Comparison of ENCODE assay signal across 27 mouse cellular contexts in genomic region chr19:38687326-38687725, GRCm38 (mm10).
DNase-seq lines count a peak whose midpoint lies in the region; ATAC-seq and TF ChIP-seq lines count a peak whose summit lies in the region.
"Had no signal": no experiment of that assay in that cellular context is flagged by ENCODE, and none has a peak within 500 bp of the region (broad histone marks: within the 10 kb centered on the region; RNA-seq: fewer than 3 reads in every experiment).

No protein-coding gene starts in this region.

- ATAC-seq in kidney, embryonic 15.5 days (replicated peaks; ENCODE audit: low FRiP score), result no peak; the same call in 1 of the 2 replicates
- ATAC-seq in forebrain, embryonic 15.5 days (replicated peaks), result no peak
- ATAC-seq: midbrain, embryonic 13.5 days had no signal

- H3K27me3 ChIP-seq in kidney, embryonic 15.5 days, result no peaks in the 10 kb centered on the region
- no peaks in the 10 kb centered on the region for H3K27me3 ChIP-seq in CH12.LX (replicated peaks)
- H3K27me3 ChIP-seq in forebrain, embryonic 15.5 days, result no peaks in the 10 kb centered on the region
- H3K27me3 ChIP-seq: embryonic facial prominence, embryonic 15.5 days; forebrain, embryonic 12.5 days; hindbrain, embryonic 13.5 days; limb, embryonic 13.5 days; liver, embryonic 13.5 days; midbrain, embryonic 13.5 days had no signal

- H3K79me2 ChIP-seq in CH12.LX (replicated peaks; ENCODE audit: control insufficient read depth, extremely low read depth, insufficient read depth, poor library complexity, severe bottlenecking), result no peaks in the 10 kb centered on the region

- TF ChIP-seq CTCF in CH12.LX (conservative IDR thresholded peaks at IDR 0.05 in 1 of 2, IDR thresholded peaks at IDR 0.05 in 1 of 2; ENCODE audit: low read depth in 2 of 2, low read length in 2 of 2), result no peak

- in situ Hi-C loops in CH12.LX (cut with MboI; ENCODE audit: low pct_ligation_motif_present, low pct_unique_long_range_greater_than_20kb, low sequenced_read_pairs), result no loop called here

- H3K9ac ChIP-seq in kidney, embryonic 15.5 days, result no peak overlapping the region
- H3K9ac ChIP-seq in CH12.LX (ENCODE audit: insufficient read depth, low read depth), result no peak overlapping the region
- H3K9ac ChIP-seq in forebrain, embryonic 15.5 days (replicated peaks), result no peak overlapping the region
- H3K9ac ChIP-seq: embryonic facial prominence, embryonic 15.5 days; forebrain, embryonic 12.5 days; hindbrain, embryonic 13.5 days; limb, embryonic 13.5 days; liver, embryonic 13.5 days; midbrain, embryonic 13.5 days had no signal

- no peak overlapping the region for H3K4me3 ChIP-seq in kidney, embryonic 15.5 days (replicated peaks)
- H3K4me3 ChIP-seq in CH12.LX (replicated peaks in 1 of 3; ENCODE audit: low read depth in 2 of 3, low read length in 2 of 3, poor library complexity in 1 of 3), result no peak overlapping the region
- no peak overlapping the region for H3K4me3 ChIP-seq in forebrain, embryonic 15.5 days
- H3K4me3 ChIP-seq: embryonic facial prominence, embryonic 10.5 days; embryonic facial prominence, embryonic 15.5 days; forebrain, embryonic 12.5 days; hindbrain, embryonic 13.5 days; limb, embryonic 13.5 days; liver, embryonic 13.5 days; midbrain, embryonic 13.5 days had no signal

- dilution Hi-C loops in CH12.LX (cut with MboI; ENCODE audit: extremely low pct_ligation_motif_present, extremely low pct_unique_long_range_greater_than_20kb, low sequenced_read_pairs), result no loop called here

- H3K36me3 ChIP-seq in kidney, embryonic 15.5 days, result no peaks in the 10 kb centered on the region
- H3K36me3 ChIP-seq in CH12.LX (replicated peaks in 1 of 2; ENCODE audit: control insufficient read depth in 1 of 2, insufficient read depth in 1 of 2, low read length in 1 of 2), result no peaks in the 10 kb centered on the region
- no peaks in the 10 kb centered on the region for H3K36me3 ChIP-seq in forebrain, embryonic 15.5 days
- H3K36me3 ChIP-seq: embryonic facial prominence, embryonic 10.5 days; embryonic facial prominence, embryonic 15.5 days; forebrain, embryonic 12.5 days; hindbrain, embryonic 13.5 days; limb, embryonic 13.5 days; liver, embryonic 13.5 days; midbrain, embryonic 13.5 days had no signal

- no peak for TF ChIP-seq RAD21 in CH12.LX (IDR thresholded peaks at IDR 0.05; ENCODE audit: low read depth, low read length)

- H3K27ac ChIP-seq in kidney, embryonic 15.5 days, result no peak overlapping the region
- H3K27ac ChIP-seq in CH12.LX (ENCODE audit: insufficient read depth, low read depth), result no peak overlapping the region
- H3K27ac ChIP-seq in forebrain, embryonic 15.5 days (replicated peaks), result no peak overlapping the region
- H3K27ac ChIP-seq: embryonic facial prominence, embryonic 10.5 days; embryonic facial prominence, embryonic 15.5 days; forebrain, embryonic 12.5 days; hindbrain, embryonic 13.5 days; limb, embryonic 13.5 days; liver, embryonic 13.5 days; macrophage; midbrain, embryonic 13.5 days; stomach, postnatal 0 days had no signal

- no peak overlapping the region for H3K4me2 ChIP-seq in kidney, embryonic 15.5 days
- H3K4me2 ChIP-seq in CH12.LX (ENCODE audit: insufficient read depth, low read depth, poor library complexity, severe bottlenecking), result peak overlapping the region; percentile 40; the same call in 1 of the 2 replicates
- no peak overlapping the region for H3K4me2 ChIP-seq in forebrain, embryonic 15.5 days (replicated peaks)
- H3K4me2 ChIP-seq: embryonic facial prominence, embryonic 15.5 days; forebrain, embryonic 12.5 days; heart, embryonic 11.5 days; hindbrain, embryonic 13.5 days; limb, embryonic 13.5 days; liver, embryonic 13.5 days; midbrain, embryonic 13.5 days had no signal

- no peak for TF ChIP-seq EP300 in CH12.LX (IDR thresholded peaks at IDR 0.05; ENCODE audit: low read length)

- TF ChIP-seq POLR2A in CH12.LX (IDR thresholded peaks at IDR 0.05; ENCODE audit: low read depth, low read length), result no peak

- H3K4me1 ChIP-seq in kidney, embryonic 15.5 days, result no peaks in the 10 kb centered on the region
- H3K4me1 ChIP-seq in CH12.LX (ENCODE audit: control insufficient read depth in 1 of 2, insufficient read depth in 2 of 2), result no peaks in the 10 kb centered on the region
- no peaks in the 10 kb centered on the region for H3K4me1 ChIP-seq in forebrain, embryonic 15.5 days
- H3K4me1 ChIP-seq: forebrain, embryonic 12.5 days; hindbrain, embryonic 13.5 days; liver, embryonic 13.5 days; midbrain, embryonic 13.5 days had no signal

- DNase-seq in kidney, adult 11 months, result peak; percentile 74
- no peak for DNase-seq in CH12.LX (ENCODE audit: extremely low read depth)
- DNase-seq in kidney, adult 8-10 months, result peak; percentile 67 to 80
- DNase-seq in kidney, postnatal 14 days, result peak; percentile 61
- no peak for DNase-seq in ovary, postnatal 14 days (ENCODE audit: low spot score)
- DNase-seq in left cerebral cortex, adult 9 months (ENCODE audit: low spot score in 2 of 2), result no peak
- DNase-seq: cerebellum, adult 2 months; cerebellum, postnatal 14 days; gastrocnemius, postnatal 10 days; heart, postnatal 36 days; liver, embryonic 13.5 days; lung, adult 2 months; lung, postnatal 10 days; right cerebral cortex, postnatal 4 days; thymus, adult 18-20 months; thymus, postnatal 25 days had no signal

- H3K9me3 ChIP-seq in kidney, embryonic 15.5 days (replicated peaks), result no peaks in the 10 kb centered on the region
- H3K9me3 ChIP-seq in CH12.LX (replicated peaks; ENCODE audit: low read length), result no peaks in the 10 kb centered on the region
- H3K9me3 ChIP-seq in forebrain, embryonic 15.5 days, result no peaks in the 10 kb centered on the region
- H3K9me3 ChIP-seq: embryonic facial prominence, embryonic 10.5 days; embryonic facial prominence, embryonic 15.5 days; forebrain, embryonic 12.5 days; hindbrain, embryonic 13.5 days; limb, embryonic 13.5 days; liver, embryonic 13.5 days; midbrain, embryonic 13.5 days had no signal

- WGBS in kidney, embryonic 15.5 days, result 62% methylated on average over 5 of the region's 5 CpGs
- WGBS in forebrain, embryonic 15.5 days, result 65% methylated on average over 5 of the region's 5 CpGs

TF ChIP-seq in CH12.LX, 34 proteins besides CTCF, POLR2A, EP300 and RAD21:
- TF ChIP-seq PAX5 (IDR thresholded peaks at IDR 0.05; ENCODE audit: low read length), result no peak
- no peak for TF ChIP-seq UBTF (IDR thresholded peaks at IDR 0.05; ENCODE audit: low read depth, low read length)
- TF ChIP-seq BHLHE40 (IDR thresholded peaks at IDR 0.05; ENCODE audit: low read depth, low read length), result no peak
- TF ChIP-seq POLR2AphosphoS2 (IDR thresholded peaks at IDR 0.05; ENCODE audit: low read depth, low read length), result no peak
- TF ChIP-seq SMC3 (IDR thresholded peaks at IDR 0.05; ENCODE audit: low read depth, low read length), result no peak
- no peak for TF ChIP-seq ELF1 (IDR thresholded peaks at IDR 0.05; ENCODE audit: low read depth, low read length)
- TF ChIP-seq CHD2 (IDR thresholded peaks at IDR 0.05; ENCODE audit: low read length), result no peak
- no peak for TF ChIP-seq E2F4 (IDR thresholded peaks at IDR 0.05; ENCODE audit: insufficient replicate concordance, low read depth, low read length)
- no peak for TF ChIP-seq KAT2A (IDR thresholded peaks at IDR 0.05; ENCODE audit: insufficient replicate concordance, low read length)
- no peak for TF ChIP-seq HCFC1 (IDR thresholded peaks at IDR 0.05; ENCODE audit: low read depth, low read length)
- TF ChIP-seq JUN (IDR thresholded peaks at IDR 0.05; ENCODE audit: insufficient read depth, low read depth, low read length), result no peak
- TF ChIP-seq IRF4 (IDR thresholded peaks at IDR 0.05; ENCODE audit: low read depth, low read length), result no peak
- no peak for TF ChIP-seq MYC (IDR thresholded peaks at IDR 0.05; ENCODE audit: low read depth, low read length)
- no peak for TF ChIP-seq MXI1 (IDR thresholded peaks at IDR 0.05; ENCODE audit: low read depth, low read length)
- no peak for TF ChIP-seq ETS1 (conservative IDR thresholded peaks at IDR 0.05; ENCODE audit: low read depth, low read length)

Comparison
In these comparisons a context has a peak if more than half of its experiments do, and no peak if none do; other contexts are left out.
1. DNase-seq: peak in kidney, adult 11 months (single experiment), kidney, adult 8-10 months (2 of 2) and kidney, postnatal 14 days (single experiment); none in CH12.LX (single experiment), ovary, postnatal 14 days (single experiment) and left cerebral cortex, adult 9 months (0 of 2).